Mouse (Mus musculus): ENCODE results near the gene Atl3.

Gene Atl3

GRCm38 (mm10) chr19:7559986-7560385 is 66.1 kb downstream of the Atl3 start:
- DNase-seq (ENCODE audit: low read depth, low spot score) = peak; percentile 46

GRCm38 (mm10) chr19:7561456-7561855 is 67.6 kb downstream of the Atl3 start:
- DNase-seq (ENCODE audit: low read depth, low spot score) = no peak

GRCm38 (mm10) chr19:7562601-7563129 is 68.8 kb downstream of the Atl3 start:
- DNase-seq (ENCODE audit: low read depth, low spot score) = peak; percentile 51

- no peak for DNase-seq (ENCODE audit: low read depth, low spot score)
Observed at GRCm38 (mm10) chr19:7563676-7564075, 69.8 kb downstream of the Atl3 start.

- DNase-seq (ENCODE audit: low read depth, low spot score) = no peak
Observed at GRCm38 (mm10) chr19:7564457-7564856, 70.6 kb downstream of the Atl3 start.

GRCm38 (mm10) chr19:7566826-7567225 is 73.0 kb downstream of the Atl3 start:
- no peak for DNase-seq (ENCODE audit: low read depth, low spot score)

GRCm38 (mm10) chr19:7568364-7568763 is 74.5 kb downstream of the Atl3 start:
- no peak for DNase-seq (ENCODE audit: low read depth, low spot score)

- no peak for DNase-seq (ENCODE audit: low read depth, low spot score)
Observed at GRCm38 (mm10) chr19:7569650-7570049, 75.8 kb downstream of the Atl3 start.

- DNase-seq (ENCODE audit: low read depth, low spot score) = no peak
Observed at GRCm38 (mm10) chr19:7576180-7576579, 82.3 kb downstream of the Atl3 start.

- no peak for DNase-seq (ENCODE audit: low read depth, low spot score)
Observed at GRCm38 (mm10) chr19:7577710-7578109, 83.9 kb downstream of the Atl3 start.

GRCm38 (mm10) chr19:7581042-7581441 is 87.2 kb downstream of the Atl3 start:
- no peak for DNase-seq (ENCODE audit: low read depth, low spot score)

- no peak for DNase-seq (ENCODE audit: low read depth, low spot score)
Observed at GRCm38 (mm10) chr19:7583101-7583500, 89.3 kb downstream of the Atl3 start.

GRCm38 (mm10) chr19:7583599-7583998 is 89.8 kb downstream of the Atl3 start:
- DNase-seq (ENCODE audit: low read depth, low spot score) = no peak

- peak; percentile 52 for DNase-seq (ENCODE audit: low read depth, low spot score)
Observed at GRCm38 (mm10) chr19:7585279-7585678, 91.4 kb downstream of the Atl3 start.

- no peak for DNase-seq (ENCODE audit: low read depth, low spot score)
Observed at GRCm38 (mm10) chr19:7585764-7586163, 91.9 kb downstream of the Atl3 start.
